29 mouse cellular contexts compared by ENCODE assay signal in genomic region chr5:114996447-114996846, GRCm38 (mm10). TPM values are rescaled to one million over a fixed set of nuclear protein-coding genes. Genes with fewer than 3 reads are reported as not detected.
DNase-seq lines count a peak whose midpoint lies in the region; ATAC-seq and TF ChIP-seq lines count a peak whose summit lies in the region.
"Had no signal": no experiment of that assay in that cellular context is flagged by ENCODE, and none has a peak within 500 bp of the region (broad histone marks: within the 10 kb centered on the region; RNA-seq: fewer than 3 reads in every experiment).

No protein-coding gene starts in this region.

- H3K9me3 ChIP-seq in megakaryocyte, embryonic 14.5 days: peaks cover 8% of the 10 kb centered on the region
- no peaks in the 10 kb centered on the region for H3K9me3 ChIP-seq in ES-Bruce4 (replicated peaks; ENCODE audit: control insufficient read depth, insufficient read depth, low read length, poor library complexity, severe bottlenecking)
- H3K9me3 ChIP-seq: forebrain, embryonic 13.5 days; hindbrain, embryonic 10.5 days; limb, embryonic 13.5 days; midbrain, embryonic 10.5 days; neural tube, embryonic 12.5 days had no signal

- H3K9ac ChIP-seq in ES-Bruce4 (ENCODE audit: low read depth, poor library complexity, severe bottlenecking): 0 out of 2 replicates have a peak overlapping the region, but pooled peaks have one; percentile 33
- H3K9ac ChIP-seq: forebrain, embryonic 13.5 days; limb, embryonic 13.5 days; neural tube, embryonic 12.5 days had no signal

- TF ChIP-seq POLR2A in ES-Bruce4 (IDR thresholded peaks at IDR 0.05; ENCODE audit: insufficient read depth, low read length): no peak
- no peak for TF ChIP-seq POLR2A in kidney, adult 2 months (IDR thresholded peaks at IDR 0.05; ENCODE audit: low read depth, low read length)

- TF ChIP-seq EP300 in ES-Bruce4 (IDR thresholded peaks at IDR 0.05; ENCODE audit: insufficient read depth, low read depth, low read length): no peak

- H3K4me3 ChIP-seq in megakaryocyte, embryonic 14.5 days (replicated peaks): peak overlapping the region; percentile 73
- no peak overlapping the region for H3K4me3 ChIP-seq in ES-Bruce4 (ENCODE audit: low read depth, low read length)
- H3K4me3 ChIP-seq in kidney, adult 2 months (ENCODE audit: insufficient read depth, low read depth, low read length): no peak overlapping the region
- H3K4me3 ChIP-seq: forebrain, embryonic 13.5 days; hindbrain, embryonic 10.5 days; limb, embryonic 13.5 days; midbrain, embryonic 10.5 days; neural tube, embryonic 12.5 days had no signal

- peaks cover 50% of the 10 kb centered on the region for H3K27me3 ChIP-seq in megakaryocyte, embryonic 14.5 days (replicated peaks)
- no peaks in the 10 kb centered on the region for H3K27me3 ChIP-seq in ES-Bruce4 (ENCODE audit: control insufficient read depth, insufficient read depth, low read length, poor library complexity, severe bottlenecking)
- no peaks in the 10 kb centered on the region for H3K27me3 ChIP-seq in kidney, adult 2 months (replicated peaks; ENCODE audit: control insufficient read depth, insufficient read depth, low read length)
- H3K27me3 ChIP-seq: forebrain, embryonic 13.5 days; limb, embryonic 13.5 days; neural tube, embryonic 12.5 days had no signal

- no peak for TF ChIP-seq CTCF in ES-Bruce4 (IDR thresholded peaks at IDR 0.05; ENCODE audit: low read depth, low read length)
- no peak for TF ChIP-seq CTCF in kidney, adult 2 months (conservative IDR thresholded peaks at IDR 0.05; ENCODE audit: insufficient read depth, insufficient read length, low read depth, low read length)

- no peaks in the 10 kb centered on the region for H3K36me3 ChIP-seq in megakaryocyte, embryonic 14.5 days (replicated peaks; ENCODE audit: low read length)
- no peaks in the 10 kb centered on the region for H3K36me3 ChIP-seq in ES-Bruce4 (ENCODE audit: control insufficient read depth, insufficient read depth, low read length, poor library complexity, severe bottlenecking)
- no peaks in the 10 kb centered on the region for H3K36me3 ChIP-seq in kidney, adult 2 months (ENCODE audit: control insufficient read depth, insufficient read depth, low read length)
- H3K36me3 ChIP-seq: hindbrain, embryonic 10.5 days; limb, embryonic 13.5 days; midbrain, embryonic 10.5 days; neural tube, embryonic 12.5 days had no signal

- intact Hi-C loops in heart, postnatal 14 days (cut with DNase I): no loop called here

- H3K4me1 ChIP-seq in megakaryocyte, embryonic 14.5 days: 0 out of 2 replicates have a peak, but pooled peaks cover 7% of the 10 kb centered on the region
- peaks cover 3% of the 10 kb centered on the region for H3K4me1 ChIP-seq in ES-Bruce4 (ENCODE audit: control insufficient read depth, insufficient read depth, low read length)
- H3K4me1 ChIP-seq in kidney, adult 2 months (ENCODE audit: control insufficient read depth, insufficient read depth, low read length): no peaks in the 10 kb centered on the region
- H3K4me1 ChIP-seq: forebrain, embryonic 13.5 days; limb, embryonic 13.5 days; midbrain, embryonic 10.5 days; neural tube, embryonic 12.5 days had no signal

- no peak for ATAC-seq in megakaryocyte, adult 5-6 weeks (ENCODE audit: poor library complexity, severe bottlenecking)
- ATAC-seq in common myeloid progenitor, adult 5-6 weeks (replicated peaks; ENCODE audit: low read depth, poor library complexity, severe bottlenecking): peak; percentile 50; the same call in 1 of the 2 replicates
- ATAC-seq: forebrain, embryonic 13.5 days; hindbrain, postnatal 0 days had no signal

- WGBS in kidney, adult 2 months: 79% methylated on average over 16 of the region's 16 CpGs

- H3K27ac ChIP-seq in ES-Bruce4 (ENCODE audit: insufficient read depth, low read length): no peak overlapping the region
- H3K27ac ChIP-seq in kidney, adult 2 months (ENCODE audit: insufficient read depth, low read depth, low read length): no peak overlapping the region
- H3K27ac ChIP-seq: forebrain, embryonic 13.5 days; hindbrain, embryonic 10.5 days; hindbrain, postnatal 0 days; kidney, postnatal 0 days; limb, embryonic 13.5 days; midbrain, embryonic 10.5 days; neural tube, embryonic 12.5 days; stomach, postnatal 0 days had no signal

- DNase-seq in CD4-positive helper T cell, adult 2 months (ENCODE audit: low read depth, low spot score): peak; percentile 42
- no peak for DNase-seq in frontal cortex, postnatal 10 days (ENCODE audit: low spot score in 2 of 2)
- no peak for DNase-seq in heart, postnatal 14 days
- no peak for DNase-seq in kidney, adult 2 months
- DNase-seq: adrenal gland, postnatal 10 days; cerebellum, adult 9-10 months; kidney, adult 11 months; lung, adult 2 months; lung, postnatal 36 days; right cerebral cortex, adult 18-20 months had no signal

RNA-seq across cellular contexts. Expression of gene Sppl3, which starts 14.5 kb away (rescaled TPM):
- polyA plus RNA-seq in megakaryocyte, embryonic 14.5 days (2012; ENCODE audit: insufficient read depth, low replicate concordance): 8.1 and 18.2 TPM in 2 replicates
- total RNA-seq in megakaryocyte, adult 5-6 weeks (2015): 33.1 and 33.6 TPM in 2 replicates
- total RNA-seq in megakaryocyte, adult 5-6 weeks (2017): 22.8 and 24.6 TPM in 2 replicates
- polyA plus RNA-seq in ES-Bruce4 (2011; ENCODE audit: insufficient read depth, insufficient read length, low read depth, missing spikeins): 69.2 and 80.9 TPM in 2 replicates
- 30.9 and 34.4 TPM in 2 replicates for total RNA-seq in common myeloid progenitor, adult 5-6 weeks (2017)
- total RNA-seq in heart, postnatal 14 days (2021): 10 to 100 TPM; 40.6 to 42.5 TPM
- 51.5 and 57.0 TPM in 2 replicates for polyA plus RNA-seq in kidney, adult 2 months (2012; rRNA removed)

RNA-seq across cellular contexts. Expression of gene Hnf1a, which starts 25.6 kb away (rescaled TPM):
- polyA plus RNA-seq in megakaryocyte, embryonic 14.5 days (2012; ENCODE audit: insufficient read depth, low replicate concordance): not detected in 2 replicates
- total RNA-seq in megakaryocyte, adult 5-6 weeks (2015): not detected in 2 replicates
- not detected in 2 replicates for total RNA-seq in megakaryocyte, adult 5-6 weeks (2017)
- polyA plus RNA-seq in ES-Bruce4 (2011; ENCODE audit: insufficient read depth, insufficient read length, low read depth, missing spikeins): 1.3 and 1.9 TPM in 2 replicates
- not detected in 2 replicates for total RNA-seq in common myeloid progenitor, adult 5-6 weeks (2017)
- under 1 TPM in 1 of 2 experiments, not detected in 1; 0.10 TPM for total RNA-seq in heart, postnatal 14 days (2021)
- 24.2 and 29.5 TPM in 2 replicates for polyA plus RNA-seq in kidney, adult 2 months (2012; rRNA removed)
- total RNA-seq: gastrocnemius, postnatal 4 days; hindbrain, postnatal 0 days; layer of hippocampus, postnatal 25 days; left cerebral cortex, postnatal 10 days; monocyte, adult 5-6 weeks had no signal
- polyA plus RNA-seq: cortical plate, adult 2 months; embryonic facial prominence, embryonic 11.5 days; heart, embryonic 14.5 days; hindbrain, embryonic 10.5 days; limb, embryonic 13.5 days; lung, adult 2 months had no signal

RNA-seq across cellular contexts. Expression of gene 2210016L21Rik, which starts 54.5 kb away (rescaled TPM):
- 16.4 and 35.8 TPM in 2 replicates for polyA plus RNA-seq in megakaryocyte, embryonic 14.5 days (2012; ENCODE audit: insufficient read depth, low replicate concordance)
- total RNA-seq in megakaryocyte, adult 5-6 weeks (2015): 6.3 and 10.3 TPM in 2 replicates
- total RNA-seq in megakaryocyte, adult 5-6 weeks (2017): 7.3 and 8.1 TPM in 2 replicates
- polyA plus RNA-seq in ES-Bruce4 (2011; ENCODE audit: insufficient read depth, insufficient read length, low read depth, missing spikeins): 21.7 and 22.8 TPM in 2 replicates
- 17.3 and 18.3 TPM in 2 replicates for total RNA-seq in common myeloid progenitor, adult 5-6 weeks (2017)
- total RNA-seq in heart, postnatal 14 days (2021): 10 to 100 TPM; 28.6 to 31.2 TPM
- 23.5 and 26.1 TPM in 2 replicates for polyA plus RNA-seq in kidney, adult 2 months (2012; rRNA removed)
